Mouse (Mus musculus) hindbrain, embryonic 12.5 days (tissue): ENCODE measurements around the gene Elmod2. TPM values are rescaled to one million over a fixed set of nuclear protein-coding genes. Genes with fewer than 3 reads are reported as not detected.

Source experiments
- ATAC-seq: fragments of 200-750 bp; cut with Nextera tagmentation; 2 replicates; pipeline ENCODE4 v1.8.0; 2017; ENCODE audit warnings: moderate TSS enrichment; ENCODE audit not compliant: low FRiP score
- H3K27ac ChIP-seq: fragments of 300-500 bp; sonication (generic); 2 replicates; pipeline ENCODE4 v1.5.1; 2016; ENCODE audit warnings: mild to moderate bottlenecking
- H3K27me3 ChIP-seq: fragments of 300-500 bp; sonication (generic); 2 replicates; pipeline ENCODE4 v1.6.1; 2016; ENCODE audit warnings: mild to moderate bottlenecking
- H3K36me3 ChIP-seq: fragments of 300-500 bp; sonication (generic); 2 replicates; pipeline ENCODE4 v1.6.1; 2016; ENCODE audit warnings: mild to moderate bottlenecking
- H3K4me1 ChIP-seq: fragments of 300-500 bp; sonication (generic); 2 replicates; pipeline ENCODE4 v1.6.1; 2016
- H3K4me2 ChIP-seq: fragments of 300-500 bp; sonication (generic); replicated peaks from 2 replicates; pipeline ENCODE4 v1.6.1; 2016; ENCODE audit warnings: mild to moderate bottlenecking
- H3K4me3 ChIP-seq: fragments of 300-500 bp; sonication (generic); 2 replicates; pipeline ENCODE4 v1.5.1; 2016; ENCODE audit warnings: mild to moderate bottlenecking
- H3K9ac ChIP-seq: fragments of 300-500 bp; sonication (generic); 2 replicates; pipeline ENCODE4 v1.6.1; 2016; ENCODE audit warnings: mild to moderate bottlenecking, moderate library complexity
- H3K9me3 ChIP-seq: fragments of 300-500 bp; sonication (generic); replicated peaks from 2 replicates; pipeline ENCODE4 v1.6.1; 2016; ENCODE audit warnings: mild to moderate bottlenecking
- WGBS: fragments of 180-500 bp; shearing (Covaris S2); methylation state at CpG from one replicate; pipeline ENCODE4 v1.1.7; 2016; 5-methylcytosine and 5-hydroxymethylcytosine counted together
- polyA plus RNA-seq: library from polyadenylated mRNA; unstranded; fragments of >200 nt; fragmentation: Nextera tagmentation; extraction: Ambion mirVana; gene quantifications from 2 replicates; pipeline ENCODE4 v1.2.1, GENCODE M21; 2016

The Elmod2 gene
- polyA plus RNA-seq, 1 experiment from 2014 or later = 29.2 TPM

GRCm38 (mm10) chr8:83272464-83272863, 59.8 kb downstream of the Elmod2 start:
- Histone ChIP-seq H3K4me3 (no peak overlapping the region), H3K27me3 (no peaks in the 10 kb centered on the region), H3K36me3 (peaks cover 39% of the 10 kb centered on the region), H3K9me3 (no peaks in the 10 kb centered on the region), H3K4me1 (no peaks in the 10 kb centered on the region), H3K4me2 (no peak overlapping the region), H3K27ac (no peak overlapping the region), H3K9ac (no peak overlapping the region)
- ATAC-seq = no peak
- WGBS = 82% methylated on average over 10 of the region's 10 CpGs

- Histone ChIP-seq H3K9me3 (no peaks in the 10 kb centered on the region), H3K4me3 (no peak overlapping the region), H3K9ac (no peak overlapping the region), H3K27me3 (no peaks in the 10 kb centered on the region), H3K27ac (no peak overlapping the region), H3K36me3 (peaks cover 49% of the 10 kb centered on the region), H3K4me2 (no peak overlapping the region), H3K4me1 (no peaks in the 10 kb centered on the region)
- 96% methylated on average over 14 of the region's 14 CpGs for WGBS
- no peak; the same call in 1 of the 2 replicates for ATAC-seq
Measured at GRCm38 (mm10) chr8:83271172-83271571, 61.1 kb downstream of the Elmod2 start.

Other genes starting within 250 kb of the Elmod2 start
- 14.8 and 16.3 TPM in 2 replicates for gene Tbc1d9, start 167.1 kb downstream of the Elmod2 start, polyA plus RNA-seq
- gene Gm10645, start 166.3 kb downstream of the Elmod2 start, polyA plus RNA-seq = 7.5 and 7.9 TPM in 2 replicates
- gene Ucp1, start 42.1 kb downstream of the Elmod2 start, polyA plus RNA-seq = 0.13 and 0.27 TPM in 2 replicates
- not detected in 2 replicates for gene Mgat4d, start 16.0 kb upstream of the Elmod2 start, polyA plus RNA-seq
- 6.0 and 6.6 TPM in 2 replicates for gene Clgn, start 57.4 kb upstream of the Elmod2 start, polyA plus RNA-seq
- 161 and 178 TPM in 2 replicates for gene Scoc, start 125.9 kb upstream of the Elmod2 start, polyA plus RNA-seq
- gene Olfr370, start 203.3 kb upstream of the Elmod2 start, polyA plus RNA-seq = 0.09 and 0.10 TPM in 2 replicates
- gene Ndufb7, start 234.2 kb upstream of the Elmod2 start, polyA plus RNA-seq = 307 and 342 TPM in 2 replicates